Mouse (Mus musculus): ENCODE data around the gene 2410004P03Rik.

GRCm38 (mm10) chr12:17024554-17025110 is 13.1 kb upstream of the 2410004P03Rik start:
- TF ChIP-seq GATA1 (IDR thresholded peaks at IDR 0.05; ENCODE audit: low read length) (no peak), TAL1 (IDR thresholded peaks at IDR 0.05; ENCODE audit: low read length) (no peak)
